Mouse (Mus musculus): Measurements from ENCODE around the gene Nrip1.
"Not testable (repeated sequence)": the region's sequence is repeated elsewhere in the genome, so short reads cannot be mapped to it uniquely, and the experiment has no call there.

The Nrip1 gene

GRCm38 (mm10) chr16:76373671-76374091, at the start of gene Nrip1:
Nrip1 (minus strand) TSS chr16:76373827.
- no peak for DNase-seq (ENCODE audit: low read depth)

GRCm38 (mm10) chr16:76422531-76422930, 48.9 kb upstream of the Nrip1 start:
- DNase-seq (ENCODE audit: low read depth), result no peak

- no peak for DNase-seq (ENCODE audit: low read depth)
Measured at GRCm38 (mm10) chr16:76419849-76420248, 46.2 kb upstream of the Nrip1 start.

- DNase-seq (ENCODE audit: low read depth), result no peak
Measured at GRCm38 (mm10) chr16:76416477-76416876, 42.9 kb upstream of the Nrip1 start.

- no peak for DNase-seq (ENCODE audit: low read depth)
Measured at GRCm38 (mm10) chr16:76416060-76416438, 42.4 kb upstream of the Nrip1 start.

GRCm38 (mm10) chr16:76415407-76416059, 41.9 kb upstream of the Nrip1 start:
- DNase-seq (ENCODE audit: low read depth), result no peak

GRCm38 (mm10) chr16:76414528-76414927, 40.9 kb upstream of the Nrip1 start:
- DNase-seq (ENCODE audit: low read depth), result no peak

GRCm38 (mm10) chr16:76413581-76413980, 40.0 kb upstream of the Nrip1 start:
- DNase-seq (ENCODE audit: low read depth), result no peak

GRCm38 (mm10) chr16:76409355-76409722, 35.7 kb upstream of the Nrip1 start:
- DNase-seq (ENCODE audit: low read depth), result no peak

- no peak for DNase-seq (ENCODE audit: low read depth)
Measured at GRCm38 (mm10) chr16:76408696-76409354, 35.2 kb upstream of the Nrip1 start.

- DNase-seq (ENCODE audit: low read depth), result no peak
Measured at GRCm38 (mm10) chr16:76408241-76408640, 34.6 kb upstream of the Nrip1 start.

- no peak for DNase-seq (ENCODE audit: low read depth)
Measured at GRCm38 (mm10) chr16:76407321-76407920, 33.8 kb upstream of the Nrip1 start.

GRCm38 (mm10) chr16:76406897-76407296, 33.3 kb upstream of the Nrip1 start:
- DNase-seq (ENCODE audit: low read depth), result no peak

GRCm38 (mm10) chr16:76406319-76406718, 32.7 kb upstream of the Nrip1 start:
- no peak for DNase-seq (ENCODE audit: low read depth)

- DNase-seq (ENCODE audit: low read depth), result not testable (repeated sequence)
Measured at GRCm38 (mm10) chr16:76403305-76403704, 29.7 kb upstream of the Nrip1 start.

GRCm38 (mm10) chr16:76396512-76396911, 22.9 kb upstream of the Nrip1 start:
- no peak for DNase-seq (ENCODE audit: low read depth)

GRCm38 (mm10) chr16:76393267-76393666, 19.6 kb upstream of the Nrip1 start:
- DNase-seq (ENCODE audit: low read depth), result no peak

- no peak for DNase-seq (ENCODE audit: low read depth)
Measured at GRCm38 (mm10) chr16:76386496-76386895, 12.9 kb upstream of the Nrip1 start.

GRCm38 (mm10) chr16:76386071-76386470, 12.4 kb upstream of the Nrip1 start:
- DNase-seq (ENCODE audit: low read depth), result no peak

- no peak for DNase-seq (ENCODE audit: low read depth)
Measured at GRCm38 (mm10) chr16:76377211-76377610, 3.6 kb upstream of the Nrip1 start.

- no peak for DNase-seq (ENCODE audit: low read depth)
Measured at GRCm38 (mm10) chr16:76376661-76377060, 3.0 kb upstream of the Nrip1 start.

GRCm38 (mm10) chr16:76372941-76373561, 576 bp downstream of the Nrip1 start:
- peak; percentile 58 for DNase-seq (ENCODE audit: low read depth)

Measured in c-Kit-positive CD71-positive TER-119-negative erythroid progenitor cells, embryonic 14.5 days (primary cell).